Mouse (Mus musculus): ENCODE measurements around the gene Ptges.

DNA sequence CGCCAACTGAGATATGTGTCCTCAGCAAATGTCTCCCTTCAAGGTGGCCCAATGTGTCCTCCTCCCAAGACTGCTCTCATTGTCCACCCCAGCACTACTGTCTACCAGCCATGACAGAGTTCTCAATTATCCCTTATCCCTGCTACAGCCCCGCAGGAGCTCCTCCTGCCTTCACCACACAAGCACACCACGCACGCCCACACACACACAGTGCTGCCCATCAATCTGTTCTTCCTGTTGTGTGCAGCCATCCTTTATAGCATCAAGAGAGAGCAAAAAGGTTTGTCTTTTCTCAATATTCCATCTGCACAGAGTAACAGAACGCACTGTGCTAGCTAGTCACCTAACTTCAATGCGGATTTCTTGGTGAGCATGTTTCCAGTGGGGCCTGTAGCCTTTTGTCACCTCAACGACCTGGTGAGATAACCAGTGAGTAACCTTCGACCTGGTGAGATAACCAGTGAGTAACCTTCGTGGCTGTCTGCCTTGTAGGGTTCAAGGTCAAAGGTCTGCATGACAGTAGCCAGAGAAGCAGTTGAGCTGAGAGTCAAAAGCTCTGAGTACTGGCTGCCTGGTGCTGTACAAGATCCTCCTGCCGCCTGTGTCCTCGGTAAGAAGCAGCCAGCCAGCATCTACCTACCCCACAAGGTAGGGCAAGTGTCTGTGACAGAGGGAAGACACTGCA, 33.0 kb upstream of the Ptges start:
- TF ChIP-seq POLR2A (IDR thresholded peaks at IDR 0.05; ENCODE audit: control insufficient read depth, low read depth, low read length): no peak
- TF ChIP-seq CTCF (IDR thresholded peaks at IDR 0.05; ENCODE audit: control insufficient read depth, insufficient read depth, insufficient replicate concordance, low read depth, low read length): no peak

Measured in testis, adult 2 months (tissue).